Mouse (Mus musculus) R1 (cell line): Measurements from ENCODE around the gene Muc4.
A peak's percentile ranks its signal among the peaks of the same experiment; 100 is the strongest.

ENCODE experiments used
- DNase-seq: peaks from one replicate; pipeline ENCODE4 v3.0.0-alpha.2; 2018; ENCODE audit warnings: low read depth, low spot score

Gene Muc4

GRCm38 (mm10) chr16:32803901-32804300, 68.2 kb downstream of the Muc4 start:
- DNase-seq: peak; percentile 95

- no peak for DNase-seq
Observed at GRCm38 (mm10) chr16:32805151-32805550, 69.5 kb downstream of the Muc4 start.

GRCm38 (mm10) chr16:32807408-32808185, 71.9 kb downstream of the Muc4 start:
- DNase-seq: no peak

GRCm38 (mm10) chr16:32810321-32810720, 74.6 kb downstream of the Muc4 start, which contains the start of gene Smbd1:
Smbd1 (minus strand) TSS chr16:32810477.
- no peak for DNase-seq

- peak; percentile 91 for DNase-seq
Observed at GRCm38 (mm10) chr16:32812888-32813361, 77.2 kb downstream of the Muc4 start.

- peak; percentile 81 for DNase-seq
Observed at GRCm38 (mm10) chr16:32813362-32813761, 77.7 kb downstream of the Muc4 start.

GRCm38 (mm10) chr16:32813771-32814170, 78.1 kb downstream of the Muc4 start:
- DNase-seq: no peak

GRCm38 (mm10) chr16:32814539-32814938, 78.9 kb downstream of the Muc4 start:
- peak; percentile 60 for DNase-seq

GRCm38 (mm10) chr16:32815160-32815605, 79.5 kb downstream of the Muc4 start:
- DNase-seq: peak; percentile 55

- no peak for DNase-seq
Observed at GRCm38 (mm10) chr16:32818036-32818435, 82.3 kb downstream of the Muc4 start.

- DNase-seq: no peak
Observed at GRCm38 (mm10) chr16:32818441-32818840, 82.8 kb downstream of the Muc4 start.

- DNase-seq: no peak
Observed at GRCm38 (mm10) chr16:32821772-32822449, 86.2 kb downstream of the Muc4 start.

- no peak for DNase-seq
Observed at GRCm38 (mm10) chr16:32822450-32822827, 86.8 kb downstream of the Muc4 start.

GRCm38 (mm10) chr16:32822881-32823280, 87.2 kb downstream of the Muc4 start:
- no peak for DNase-seq

GRCm38 (mm10) chr16:32823487-32823886, 87.8 kb downstream of the Muc4 start:
- no peak for DNase-seq

GRCm38 (mm10) chr16:32824061-32824460, 88.4 kb downstream of the Muc4 start:
- DNase-seq: no peak

- no peak for DNase-seq
Observed at GRCm38 (mm10) chr16:32825380-32825779, 89.7 kb downstream of the Muc4 start.

- no peak for DNase-seq
Observed at GRCm38 (mm10) chr16:32826521-32826920, 90.8 kb downstream of the Muc4 start.

GRCm38 (mm10) chr16:32829104-32829503, 93.4 kb downstream of the Muc4 start:
- no peak for DNase-seq

- DNase-seq: no peak
Observed at GRCm38 (mm10) chr16:32831501-32831900, 95.8 kb downstream of the Muc4 start.
